10 mouse cellular contexts compared by ENCODE assay signal in the genomic region with DNA sequence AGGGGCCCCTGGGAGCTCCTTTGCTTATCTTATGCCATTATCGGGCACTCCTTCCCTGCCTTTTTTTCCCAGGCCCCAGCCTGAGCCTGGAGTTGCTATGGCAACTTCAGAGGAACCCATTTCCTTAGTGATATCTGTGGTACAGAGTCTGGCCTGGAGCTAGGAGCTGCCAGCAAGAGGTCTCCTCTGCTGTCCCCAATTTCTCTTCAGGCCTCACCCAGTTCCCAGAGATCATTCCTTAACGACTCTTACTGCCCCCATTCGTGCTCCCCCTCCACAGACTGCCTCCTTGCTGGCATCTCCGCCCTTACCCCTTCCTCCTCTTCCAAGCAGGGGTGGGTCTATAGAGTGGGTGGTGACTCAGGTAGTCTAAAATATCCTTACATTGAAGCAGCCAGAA. TPM values are rescaled to one million over a fixed set of nuclear protein-coding genes. Genes with fewer than 3 reads are reported as not detected.
DNase-seq lines count a peak whose midpoint lies in the region; ATAC-seq lines count a peak whose summit lies in the region.
"Had no signal": no experiment of that assay in that cellular context is flagged by ENCODE, and none has a peak within 500 bp of the region (broad histone marks: within the 10 kb centered on the region; RNA-seq: fewer than 3 reads in every experiment).

No protein-coding gene starts in this region.

- H3K4me1 ChIP-seq in hindbrain, embryonic 13.5 days (replicated peaks): peaks cover 79% of the 10 kb centered on the region
- H3K4me1 ChIP-seq in hindbrain, embryonic 10.5 days (replicated peaks): peaks cover 75% of the 10 kb centered on the region
- H3K4me1 ChIP-seq in midbrain, embryonic 12.5 days: peaks cover 57% of the 10 kb centered on the region

- peaks cover 67% of the 10 kb centered on the region for H3K27me3 ChIP-seq in hindbrain, embryonic 13.5 days
- H3K27me3 ChIP-seq in hindbrain, embryonic 10.5 days (ENCODE audit: insufficient read depth, poor library complexity, severe bottlenecking): peaks cover 86% of the 10 kb centered on the region
- H3K27me3 ChIP-seq in midbrain, embryonic 12.5 days: peaks cover 85% of the 10 kb centered on the region

- peaks cover 8% of the 10 kb centered on the region; the same call in 1 of the 2 replicates for H3K36me3 ChIP-seq in hindbrain, embryonic 13.5 days
- 0 out of 2 replicates have a peak, but pooled peaks cover 3% of the 10 kb centered on the region for H3K36me3 ChIP-seq in hindbrain, embryonic 10.5 days
- no peaks in the 10 kb centered on the region for H3K36me3 ChIP-seq in midbrain, embryonic 12.5 days

- no peak for DNase-seq in hindbrain, embryonic 10.5 days (ENCODE audit: low spot score)
- DNase-seq in MN1 (ENCODE audit: low spot score): peak; percentile 64
- DNase-seq in brain, adult 2 months (ENCODE audit: low read depth, low spot score): peak; percentile 81
- DNase-seq in spleen, postnatal 36 days (ENCODE audit: low spot score in 2 of 2): no peak
- no peak for DNase-seq in kidney, postnatal 36 days
- DNase-seq: retina, postnatal 1 day had no signal

- WGBS in hindbrain, embryonic 13.5 days: 32% methylated on average over 4 of the region's 4 CpGs
- WGBS in hindbrain, embryonic 10.5 days: 29% methylated on average over 4 of the region's 4 CpGs
- 39% methylated on average over 4 of the region's 4 CpGs for WGBS in midbrain, embryonic 12.5 days

- H3K4me3 ChIP-seq in hindbrain, embryonic 13.5 days: no peak overlapping the region
- no peak overlapping the region for H3K4me3 ChIP-seq in hindbrain, embryonic 10.5 days
- H3K4me3 ChIP-seq in midbrain, embryonic 12.5 days: no peak overlapping the region
- H3K4me3 ChIP-seq: megakaryocyte, embryonic 14.5 days had no signal

- peak overlapping the region; percentile 40 for H3K4me2 ChIP-seq in hindbrain, embryonic 13.5 days
- H3K4me2 ChIP-seq in midbrain, embryonic 12.5 days (replicated peaks): peak overlapping the region; percentile 27

- H3K9me3 ChIP-seq in hindbrain, embryonic 13.5 days: no peaks in the 10 kb centered on the region
- H3K9me3 ChIP-seq in hindbrain, embryonic 10.5 days: no peaks in the 10 kb centered on the region
- no peaks in the 10 kb centered on the region for H3K9me3 ChIP-seq in midbrain, embryonic 12.5 days

- ATAC-seq in hindbrain, embryonic 13.5 days (ENCODE audit: low FRiP score): no peak
- no peak for ATAC-seq in midbrain, embryonic 12.5 days (ENCODE audit: low FRiP score, low read depth)

- H3K27ac ChIP-seq in hindbrain, embryonic 13.5 days: peak overlapping the region; percentile 66
- H3K27ac ChIP-seq in hindbrain, embryonic 10.5 days: no peak overlapping the region
- H3K27ac ChIP-seq in midbrain, embryonic 12.5 days (replicated peaks): no peak overlapping the region
- H3K27ac ChIP-seq: kidney, postnatal 0 days had no signal

- peak overlapping the region; percentile 62 for H3K9ac ChIP-seq in hindbrain, embryonic 13.5 days
- no peak overlapping the region for H3K9ac ChIP-seq in midbrain, embryonic 12.5 days (replicated peaks)

RNA-seq across cellular contexts. Expression of gene Speg, which starts 11.1 kb away (rescaled TPM):
- 15.9 and 16.0 TPM in 2 replicates for polyA plus RNA-seq in hindbrain, embryonic 13.5 days (2015; fragmentation: Nextera tagmentation; extraction: Ambion mirVana)
- polyA plus RNA-seq in hindbrain, embryonic 10.5 days (2016; fragmentation: Nextera tagmentation; extraction: Ambion mirVana): 19.0 and 20.2 TPM in 2 replicates
- 12.9 and 14.5 TPM in 2 replicates for polyA plus RNA-seq in midbrain, embryonic 12.5 days (2016; fragmentation: Nextera tagmentation; extraction: Ambion mirVana)

RNA-seq across cellular contexts. Expression of gene Des, which starts 26.0 kb away (rescaled TPM):
- polyA plus RNA-seq in hindbrain, embryonic 13.5 days (2015; fragmentation: Nextera tagmentation; extraction: Ambion mirVana): 1.8 and 2.9 TPM in 2 replicates
- polyA plus RNA-seq in hindbrain, embryonic 10.5 days (2016; fragmentation: Nextera tagmentation; extraction: Ambion mirVana): 3.8 and 4.5 TPM in 2 replicates
- 0.93 and 1.2 TPM in 2 replicates for polyA plus RNA-seq in midbrain, embryonic 12.5 days (2016; fragmentation: Nextera tagmentation; extraction: Ambion mirVana)

RNA-seq across cellular contexts. Expression of gene Gmppa, which starts 49.6 kb away (rescaled TPM):
- polyA plus RNA-seq in hindbrain, embryonic 13.5 days (2015; fragmentation: Nextera tagmentation; extraction: Ambion mirVana): 84.0 and 84.4 TPM in 2 replicates
- 62.3 and 91.2 TPM in 2 replicates for polyA plus RNA-seq in hindbrain, embryonic 10.5 days (2016; fragmentation: Nextera tagmentation; extraction: Ambion mirVana)
- 59.7 and 69.4 TPM in 2 replicates for polyA plus RNA-seq in midbrain, embryonic 12.5 days (2016; fragmentation: Nextera tagmentation; extraction: Ambion mirVana)

Comparison
In these comparisons a context has a peak if more than half of its experiments do, and no peak if none do; other contexts are left out.
1. DNase-seq: peak in MN1 (single experiment) and brain, adult 2 months (single experiment); none in hindbrain, embryonic 10.5 days (single experiment), spleen, postnatal 36 days (0 of 2) and kidney, postnatal 36 days (0 of 2).